Mouse (Mus musculus) cerebellum, adult 9-10 months (tissue): Measurements from ENCODE around the gene Ttll9.

Experiments
- DNase-seq: peaks from one replicate; pipeline ENCODE4 v3.0.0; 2022

Ttll9 gene

GRCm38 (mm10) chr2:152962091-152962793, at the start of gene Ttll9:
TSS of gene Ttll9 (plus strand) at chr2:152962485.
- DNase-seq, result peak; percentile 86

GRCm38 (mm10) chr2:152913471-152913870, 48.8 kb upstream of the Ttll9 start:
- DNase-seq, result no peak

GRCm38 (mm10) chr2:152914310-152915120, 47.8 kb upstream of the Ttll9 start:
- peak; percentile 90 for DNase-seq

- DNase-seq, result no peak
These were observed 46.8 kb upstream of the Ttll9 start for GRCm38 (mm10) chr2:152915453-152915852.

GRCm38 (mm10) chr2:152916111-152916510, 46.2 kb upstream of the Ttll9 start:
- DNase-seq, result no peak

- DNase-seq, result no peak
These were observed 44.6 kb upstream of the Ttll9 start for GRCm38 (mm10) chr2:152917671-152918070.

- DNase-seq, result no peak
These were observed 39.9 kb upstream of the Ttll9 start for GRCm38 (mm10) chr2:152922376-152922775.

- DNase-seq, result peak; percentile 65
These were observed 38.7 kb upstream of the Ttll9 start for GRCm38 (mm10) chr2:152923621-152924020.

- no peak for DNase-seq
These were observed 38.2 kb upstream of the Ttll9 start for GRCm38 (mm10) chr2:152924128-152924527.

GRCm38 (mm10) chr2:152924543-152924942, 37.7 kb upstream of the Ttll9 start:
- no peak for DNase-seq

- DNase-seq, result no peak
These were observed 37.0 kb upstream of the Ttll9 start for GRCm38 (mm10) chr2:152925189-152925872.

GRCm38 (mm10) chr2:152926896-152927295, 35.4 kb upstream of the Ttll9 start:
- DNase-seq, result no peak

GRCm38 (mm10) chr2:152927371-152927770, 34.9 kb upstream of the Ttll9 start:
- no peak for DNase-seq

GRCm38 (mm10) chr2:152928219-152928987, 33.9 kb upstream of the Ttll9 start:
- DNase-seq, result no peak

GRCm38 (mm10) chr2:152928988-152929370, 33.3 kb upstream of the Ttll9 start:
- no peak for DNase-seq

- no peak for DNase-seq
These were observed 32.0 kb upstream of the Ttll9 start for GRCm38 (mm10) chr2:152930276-152930675.

- DNase-seq, result no peak
These were observed 30.7 kb upstream of the Ttll9 start for GRCm38 (mm10) chr2:152931456-152932160.

GRCm38 (mm10) chr2:152933048-152933447, 29.2 kb upstream of the Ttll9 start, which contains the start of gene Foxs1:
TSS of gene Foxs1 (minus strand) at chr2:152933208.
- DNase-seq, result no peak

GRCm38 (mm10) chr2:152933614-152934013, 28.7 kb upstream of the Ttll9 start:
- DNase-seq, result peak; percentile 58

- peak; percentile 66 for DNase-seq
These were observed 22.4 kb upstream of the Ttll9 start for GRCm38 (mm10) chr2:152939846-152940245.

- no peak for DNase-seq
These were observed 21.2 kb upstream of the Ttll9 start for GRCm38 (mm10) chr2:152941106-152941505.

GRCm38 (mm10) chr2:152941776-152942175, 20.5 kb upstream of the Ttll9 start:
- DNase-seq, result no peak
